Mouse (Mus musculus): ENCODE data around the gene Rit1. TPM values are rescaled to one million over a fixed set of nuclear protein-coding genes. Genes with fewer than 3 reads are reported as not detected.
"Not testable (repeated sequence)": the region's sequence is repeated elsewhere in the genome, so short reads cannot be mapped to it uniquely, and the experiment has no call there.

Rit1 gene
- polyA plus RNA-seq, 1 experiment from 2014 or later: 36.0 TPM

DNA sequence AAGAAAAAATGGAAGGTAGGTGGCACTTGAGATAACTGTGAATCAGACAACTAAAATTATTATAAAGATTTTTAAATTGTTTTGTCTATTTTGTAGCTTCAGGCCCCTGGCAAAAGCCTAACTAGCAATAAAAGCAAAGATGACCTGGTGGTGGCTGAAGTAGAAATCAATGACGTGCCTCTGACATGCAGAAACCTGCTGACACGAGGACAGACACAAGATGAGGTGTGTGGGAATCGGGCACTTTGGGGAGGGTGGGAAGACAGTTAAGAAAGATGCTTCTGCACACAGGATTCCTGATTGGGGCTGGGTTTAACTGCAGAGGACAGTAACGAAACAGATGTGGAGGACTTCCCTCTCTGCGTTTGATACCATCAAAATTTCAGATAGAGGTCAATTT lies 27.6 kb upstream of the Rit1 start:
- DNase-seq (ENCODE audit: low spot score) (no peak), ATAC-seq (ENCODE audit: insufficient number of reproducible peaks, low FRiP score, low TSS enrichment, low read depth) (no peak)
- no peak overlapping the region for H3K4me3 ChIP-seq (ENCODE audit: low read depth, low read length)
- H3K4me2 ChIP-seq (ENCODE audit: low read depth, severe bottlenecking): no peak overlapping the region
- no peak overlapping the region for H3K9ac ChIP-seq (ENCODE audit: low read length)
- peaks cover 31% of the 10 kb centered on the region for H3K36me3 ChIP-seq (ENCODE audit: control insufficient read depth, insufficient read depth, low read length)
- peaks cover 5% of the 10 kb centered on the region; the same call in 1 of the 2 replicates for H3K4me1 ChIP-seq (ENCODE audit: control insufficient read depth, insufficient read depth, low read length)
- no peak overlapping the region for H3K27ac ChIP-seq (replicated peaks; ENCODE audit: low read depth, low read length)
- H3K27me3 ChIP-seq (ENCODE audit: control insufficient read depth, insufficient read depth, low read length): no peaks in the 10 kb centered on the region
- WGBS: 91% methylated on average over 5 of the region's 5 CpGs
- H3K9me3 ChIP-seq (ENCODE audit: control insufficient read depth, low read length): no peaks in the 10 kb centered on the region

DNA sequence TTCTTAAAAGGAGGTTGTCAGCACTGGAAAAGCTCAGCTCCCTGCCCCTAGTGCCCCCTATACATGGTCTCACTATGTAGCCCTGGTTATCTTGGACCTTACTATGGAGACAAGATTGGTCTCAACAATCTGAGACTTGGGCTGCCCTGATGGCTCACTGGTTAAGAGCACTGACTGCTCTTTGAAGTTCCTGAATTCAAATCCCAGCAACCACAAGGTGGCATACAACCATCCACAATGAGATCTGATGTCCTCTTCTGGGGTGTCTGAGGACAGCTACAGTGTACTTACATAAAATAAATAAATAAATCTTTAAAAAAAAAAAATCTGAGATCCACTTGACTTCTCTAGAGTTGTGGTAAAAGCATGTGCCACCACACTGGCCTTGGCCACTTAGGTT lies 21.1 kb upstream of the Rit1 start:
- H3K4me2 ChIP-seq (ENCODE audit: low read depth, severe bottlenecking): no peak overlapping the region
- DNase-seq (ENCODE audit: low spot score): no peak
- peaks cover 62% of the 10 kb centered on the region for H3K36me3 ChIP-seq (ENCODE audit: control insufficient read depth, insufficient read depth, low read length)
- H3K4me3 ChIP-seq (ENCODE audit: low read depth, low read length): no peak overlapping the region
- H3K27ac ChIP-seq (replicated peaks; ENCODE audit: low read depth, low read length): no peak overlapping the region
- H3K9me3 ChIP-seq (ENCODE audit: control insufficient read depth, low read length): no peaks in the 10 kb centered on the region
- no peaks in the 10 kb centered on the region for H3K27me3 ChIP-seq (ENCODE audit: control insufficient read depth, insufficient read depth, low read length)
- ATAC-seq (ENCODE audit: insufficient number of reproducible peaks, low FRiP score, low TSS enrichment, low read depth): no peak
- H3K4me1 ChIP-seq (ENCODE audit: control insufficient read depth, insufficient read depth, low read length): no peaks in the 10 kb centered on the region
- H3K9ac ChIP-seq (ENCODE audit: low read length): no peak overlapping the region

- H3K4me2 ChIP-seq (ENCODE audit: low read depth, severe bottlenecking): no peak overlapping the region
- H3K4me3 ChIP-seq (ENCODE audit: low read depth, low read length): no peak overlapping the region
- no peaks in the 10 kb centered on the region for H3K27me3 ChIP-seq (ENCODE audit: control insufficient read depth, insufficient read depth, low read length)
- DNase-seq (ENCODE audit: low spot score) (no peak), ATAC-seq (ENCODE audit: insufficient number of reproducible peaks, low FRiP score, low TSS enrichment, low read depth) (no peak)
- H3K27ac ChIP-seq (replicated peaks; ENCODE audit: low read depth, low read length): no peak overlapping the region
- WGBS: 94% methylated on average over 1 of the region's 1 CpGs
- no peaks in the 10 kb centered on the region for H3K4me1 ChIP-seq (ENCODE audit: control insufficient read depth, insufficient read depth, low read length)
- no peaks in the 10 kb centered on the region for H3K9me3 ChIP-seq (ENCODE audit: control insufficient read depth, low read length)
- peaks cover 55% of the 10 kb centered on the region for H3K36me3 ChIP-seq (ENCODE audit: control insufficient read depth, insufficient read depth, low read length)
- H3K9ac ChIP-seq (ENCODE audit: low read length): no peak overlapping the region
These were observed 18.6 kb upstream of the Rit1 start for GRCm38 (mm10) chr3:88698051-88698450.

DNA sequence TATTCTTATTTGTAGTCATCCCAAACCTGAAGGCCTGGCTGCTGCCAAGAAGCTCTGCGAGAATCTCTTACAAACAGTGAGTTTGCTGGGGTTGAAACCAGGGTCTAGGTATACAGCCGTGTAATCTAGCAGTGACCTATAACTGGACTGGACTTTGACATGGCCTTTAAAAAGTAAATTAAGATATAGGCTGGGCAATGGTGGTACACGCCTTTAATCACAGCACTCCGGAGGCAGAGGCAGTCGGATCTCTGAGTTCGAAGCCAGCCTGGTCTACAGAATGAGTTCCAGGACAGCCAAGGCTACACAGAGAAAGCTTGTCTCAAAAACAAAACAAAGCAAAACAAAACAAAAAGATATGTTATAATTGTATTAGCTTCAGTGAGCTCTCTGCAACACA lies 17.8 kb upstream of the Rit1 start:
- WGBS: 95% methylated on average over 6 of the region's 6 CpGs
- Histone ChIP-seq H3K27ac (replicated peaks; ENCODE audit: low read depth, low read length) (no peak overlapping the region), H3K4me3 (ENCODE audit: low read depth, low read length) (no peak overlapping the region), H3K9ac (ENCODE audit: low read length) (no peak overlapping the region), H3K9me3 (ENCODE audit: control insufficient read depth, low read length) (no peaks in the 10 kb centered on the region), H3K27me3 (ENCODE audit: control insufficient read depth, insufficient read depth, low read length) (no peaks in the 10 kb centered on the region), H3K4me2 (ENCODE audit: low read depth, severe bottlenecking) (no peak overlapping the region), H3K4me1 (ENCODE audit: control insufficient read depth, insufficient read depth, low read length) (no peaks in the 10 kb centered on the region), H3K36me3 (ENCODE audit: control insufficient read depth, insufficient read depth, low read length) (peaks cover 54% of the 10 kb centered on the region)
- no peak for ATAC-seq (ENCODE audit: insufficient number of reproducible peaks, low FRiP score, low TSS enrichment, low read depth)
- no peak for DNase-seq (ENCODE audit: low spot score)

DNA sequence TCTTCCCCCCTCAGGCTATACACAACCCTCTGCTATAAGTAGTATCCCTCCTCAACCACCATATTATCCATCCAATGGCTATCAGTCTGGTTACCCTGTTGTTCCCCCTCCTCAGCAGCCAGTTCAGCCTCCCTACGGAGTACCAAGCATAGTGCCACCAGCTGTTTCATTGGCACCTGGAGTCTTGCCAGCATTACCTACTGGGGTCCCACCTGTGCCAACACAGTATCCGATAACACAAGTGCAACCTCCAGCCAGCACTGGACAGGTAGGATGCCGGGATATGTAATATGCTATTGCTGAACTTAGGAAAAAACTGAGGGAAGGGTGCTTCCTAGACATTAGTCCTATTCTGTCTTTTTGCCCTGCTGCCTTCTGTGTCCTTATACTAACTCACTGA lies 16.4 kb upstream of the Rit1 start:
- Histone ChIP-seq H3K9me3 (ENCODE audit: control insufficient read depth, low read length) (no peaks in the 10 kb centered on the region), H3K4me3 (ENCODE audit: low read depth, low read length) (no peak overlapping the region), H3K27me3 (ENCODE audit: control insufficient read depth, insufficient read depth, low read length) (no peaks in the 10 kb centered on the region), H3K4me1 (ENCODE audit: control insufficient read depth, insufficient read depth, low read length) (no peaks in the 10 kb centered on the region), H3K4me2 (ENCODE audit: low read depth, severe bottlenecking) (no peak overlapping the region), H3K36me3 (ENCODE audit: control insufficient read depth, insufficient read depth, low read length) (peaks cover 49% of the 10 kb centered on the region), H3K9ac (ENCODE audit: low read length) (no peak overlapping the region), H3K27ac (replicated peaks; ENCODE audit: low read depth, low read length) (no peak overlapping the region)
- DNase-seq (ENCODE audit: low spot score): no peak
- no peak for ATAC-seq (ENCODE audit: insufficient number of reproducible peaks, low FRiP score, low TSS enrichment, low read depth)
- 87% methylated on average over 3 of the region's 3 CpGs for WGBS

- DNase-seq (ENCODE audit: low spot score) (no peak), ATAC-seq (ENCODE audit: insufficient number of reproducible peaks, low FRiP score, low TSS enrichment, low read depth) (no peak)
- H3K4me1 ChIP-seq (ENCODE audit: control insufficient read depth, insufficient read depth, low read length): no peaks in the 10 kb centered on the region
- H3K9ac ChIP-seq (ENCODE audit: low read length): no peak overlapping the region
- no peak overlapping the region for H3K4me2 ChIP-seq (ENCODE audit: low read depth, severe bottlenecking)
- H3K27me3 ChIP-seq (ENCODE audit: control insufficient read depth, insufficient read depth, low read length): no peaks in the 10 kb centered on the region
- no peak overlapping the region for H3K27ac ChIP-seq (replicated peaks; ENCODE audit: low read depth, low read length)
- H3K9me3 ChIP-seq (ENCODE audit: control insufficient read depth, low read length): no peaks in the 10 kb centered on the region
- H3K4me3 ChIP-seq (ENCODE audit: low read depth, low read length): no peak overlapping the region
- H3K36me3 ChIP-seq (ENCODE audit: control insufficient read depth, insufficient read depth, low read length): peaks cover 44% of the 10 kb centered on the region
- 88% methylated on average over 3 of the region's 3 CpGs for WGBS
These were observed 15.4 kb upstream of the Rit1 start for GRCm38 (mm10) chr3:88701222-88701621.

DNA sequence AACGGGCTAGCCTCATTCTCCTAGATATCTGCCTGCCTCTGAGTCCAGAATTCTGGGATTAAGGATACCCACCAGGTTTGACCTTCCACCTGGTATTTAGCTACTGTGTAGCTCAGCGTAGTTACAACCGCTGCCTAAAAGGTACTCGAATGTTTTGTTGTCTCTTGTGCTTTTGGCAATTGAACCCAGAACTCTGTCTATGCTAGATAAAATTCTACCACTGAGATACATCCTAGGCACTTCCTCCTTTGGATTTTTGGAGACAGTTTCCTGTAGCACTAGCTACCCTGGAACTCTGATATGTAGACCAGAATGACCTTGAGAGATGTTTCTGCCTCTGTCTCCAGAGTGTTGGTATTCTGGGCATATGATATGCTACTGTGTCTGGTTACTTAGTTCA lies 2.9 kb upstream of the Rit1 start:
- Histone ChIP-seq H3K9ac (ENCODE audit: low read length) (no peak overlapping the region), H3K36me3 (ENCODE audit: control insufficient read depth, insufficient read depth, low read length) (peaks cover 23% of the 10 kb centered on the region), H3K4me1 (ENCODE audit: control insufficient read depth, insufficient read depth, low read length) (peaks cover 7% of the 10 kb centered on the region; the same call in 1 of the 2 replicates), H3K27me3 (ENCODE audit: control insufficient read depth, insufficient read depth, low read length) (no peaks in the 10 kb centered on the region), H3K4me2 (ENCODE audit: low read depth, severe bottlenecking) (no peak overlapping the region), H3K4me3 (ENCODE audit: low read depth, low read length) (no peak overlapping the region), H3K9me3 (ENCODE audit: control insufficient read depth, low read length) (no peaks in the 10 kb centered on the region), H3K27ac (replicated peaks; ENCODE audit: low read depth, low read length) (no peak overlapping the region)
- 92% methylated on average over 4 of the region's 4 CpGs for WGBS
- DNase-seq (ENCODE audit: low spot score) (no peak), ATAC-seq (ENCODE audit: insufficient number of reproducible peaks, low FRiP score, low TSS enrichment, low read depth) (no peak)

DNA sequence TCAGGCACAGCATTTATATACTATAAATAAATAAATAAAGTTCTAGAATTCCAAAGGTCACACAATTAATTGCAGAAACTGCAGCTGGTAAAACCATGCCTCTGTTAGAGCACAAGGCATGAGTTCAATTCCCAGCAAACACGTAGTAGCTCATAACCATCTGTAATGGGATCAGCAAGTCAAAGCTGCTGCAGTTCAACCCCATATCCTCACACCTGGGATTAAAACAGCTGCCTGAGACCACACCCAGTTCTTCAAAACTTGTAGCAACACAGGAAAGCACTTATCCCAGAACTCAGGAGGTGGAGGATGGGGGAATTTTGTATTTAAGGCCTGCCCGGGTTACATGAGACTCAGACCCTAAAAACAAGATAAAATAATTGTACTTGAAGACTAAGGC lies 1.9 kb upstream of the Rit1 start:
- Histone ChIP-seq H3K4me1 (ENCODE audit: control insufficient read depth, insufficient read depth, low read length) (peaks cover 7% of the 10 kb centered on the region; the same call in 1 of the 2 replicates), H3K9ac (ENCODE audit: low read length) (no peak overlapping the region), H3K27ac (replicated peaks; ENCODE audit: low read depth, low read length) (no peak overlapping the region), H3K27me3 (ENCODE audit: control insufficient read depth, insufficient read depth, low read length) (no peaks in the 10 kb centered on the region), H3K9me3 (ENCODE audit: control insufficient read depth, low read length) (no peaks in the 10 kb centered on the region), H3K36me3 (ENCODE audit: control insufficient read depth, insufficient read depth, low read length) (peaks cover 19% of the 10 kb centered on the region), H3K4me2 (ENCODE audit: low read depth, severe bottlenecking) (no peak overlapping the region), H3K4me3 (ENCODE audit: low read depth, low read length) (no peak overlapping the region)
- no peak for ATAC-seq (ENCODE audit: insufficient number of reproducible peaks, low FRiP score, low TSS enrichment, low read depth)
- 72% methylated on average over 2 of the region's 2 CpGs for WGBS
- no peak for DNase-seq (ENCODE audit: low spot score)

DNA sequence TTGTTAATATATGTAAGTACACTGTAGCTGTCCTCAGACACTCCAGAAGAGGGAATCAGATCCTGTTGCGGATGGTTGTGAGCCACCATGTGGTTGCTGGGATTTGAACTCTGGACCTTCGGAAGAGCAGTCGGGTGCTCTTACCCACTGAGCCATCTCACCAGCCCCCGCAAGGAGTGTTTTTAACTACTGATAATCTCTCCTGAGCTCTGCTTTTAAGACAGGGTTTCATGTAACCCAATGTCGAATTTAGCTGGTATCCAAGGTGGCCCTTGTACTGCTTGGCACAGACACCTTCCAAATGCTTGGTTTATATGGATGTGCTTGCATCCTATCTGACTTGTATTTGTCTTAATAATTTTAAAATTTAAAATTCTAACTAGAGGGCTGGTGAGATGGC lies 922 bp upstream of the Rit1 start:
- DNase-seq (ENCODE audit: low spot score); H3K36me3 ChIP-seq (ENCODE audit: control insufficient read depth, insufficient read depth, low read length): not testable (repeated sequence)

More for the DNA sequence above, 922 bp upstream of the Rit1 start:
- not testable (repeated sequence) for H3K4me3 ChIP-seq (ENCODE audit: low read depth, low read length); H3K9me3 ChIP-seq (ENCODE audit: control insufficient read depth, low read length); ATAC-seq (ENCODE audit: insufficient number of reproducible peaks, low FRiP score, low TSS enrichment, low read depth); H3K4me2 ChIP-seq (ENCODE audit: low read depth, severe bottlenecking); H3K9ac ChIP-seq (ENCODE audit: low read length); H3K4me1 ChIP-seq (ENCODE audit: control insufficient read depth, insufficient read depth, low read length); H3K27ac ChIP-seq (replicated peaks; ENCODE audit: low read depth, low read length); H3K27me3 ChIP-seq (ENCODE audit: control insufficient read depth, insufficient read depth, low read length)
- WGBS: 93% methylated on average over 5 of the region's 5 CpGs

Measured in limb, embryonic 11.5 days (tissue).